Mouse (Mus musculus) G1E (cell line): Measurements from ENCODE around the gene Rbpj. TPM values are rescaled to one million over a fixed set of nuclear protein-coding genes. Genes with fewer than 3 reads are reported as not detected.

ENCODE experiments used
- ATAC-seq: 2 replicates; pipeline ENCODE4 v1.8.0; 2016; ENCODE audit warnings: mild to moderate bottlenecking; ENCODE audit not compliant: insufficient number of reproducible peaks, poor library complexity, low FRiP score, severe bottlenecking; ENCODE audit errors: extremely low read depth
- DNase-seq: peaks from one replicate; pipeline ENCODE4 v3.0.0; 2012; ENCODE audit warnings: low spot score
- H3K27me3 ChIP-seq: 2 replicates; pipeline ENCODE4 v1.6.1; 2012; ENCODE audit warnings: mild to moderate bottlenecking, low read length, inconsistent platforms; ENCODE audit not compliant: insufficient read depth
- H3K36me3 ChIP-seq: replicated peaks from 2 replicates; pipeline ENCODE3; 2012; ENCODE audit warnings: mild to moderate bottlenecking, inconsistent platforms
- H3K4me1 ChIP-seq: 2 replicates; pipeline ENCODE4 v1.6.1; 2012; ENCODE audit warnings: low read depth, low read length, inconsistent platforms, mixed read lengths; ENCODE audit not compliant: insufficient read depth
- H3K4me3 ChIP-seq: 2 replicates; pipeline ENCODE4 v1.5.1; 2012; ENCODE audit warnings: low read depth, mild to moderate bottlenecking, inconsistent platforms, low read length, moderate library complexity, mixed read lengths
- H3K9me3 ChIP-seq: replicated peaks from 2 replicates; pipeline ENCODE4 v1.6.1; 2012; ENCODE audit warnings: inconsistent platforms
- CTCF ChIP-seq: IDR thresholded peaks from 2 replicates; pipeline ENCODE4 v1.5.1; 2012; ENCODE audit warnings: low read depth, low read length, inconsistent platforms, mixed read lengths
- GATA1 ChIP-seq: IDR thresholded peaks from 2 replicates; pipeline ENCODE4 v1.6.1; 2012; ENCODE audit warnings: borderline replicate concordance, low read length, inconsistent platforms, mixed read lengths
- GATA2 ChIP-seq: IDR thresholded peaks from 2 replicates; pipeline ENCODE4 v1.6.1; 2012; ENCODE audit warnings: low read depth, low read length, inconsistent platforms, borderline replicate concordance
- POLR2AphosphoS5 ChIP-seq: IDR thresholded peaks from 2 replicates; pipeline ENCODE4 v1.6.1; 2012; ENCODE audit warnings: low read depth, low read length, inconsistent platforms; ENCODE audit not compliant: insufficient replicate concordance
- TAL1 ChIP-seq: conservative IDR thresholded peaks from 2 replicates; pipeline ENCODE4 v1.6.1; 2012; ENCODE audit warnings: low read depth, low read length, inconsistent platforms, mixed read lengths
- polyA plus RNA-seq: library from polyadenylated mRNA; stranded (reverse); fragments of >175 nt; gene quantifications from 2 replicates; pipeline ENCODE4 v1.2.3, GENCODE M21; 2012
- total RNA-seq, 2 experiments: library from RNA; stranded (forward) in 1 of 2; stranded (reverse) in 1 of 2; fragments of 200-1000 nt in 1 of 2; fragments of >200 nt in 1 of 2; fragmentation: Nextera tagmentation in 1 of 2; gene quantifications; 2 replicates each; pipeline ENCODE4 v1.2.3; 2014 to 2017

Gene Rbpj
- total and polyA plus RNA-seq, 3 experiments, result 5.5 to 33.5 (median 17.2) TPM

- H3K27me3 ChIP-seq, result peaks cover 7% of the 10 kb centered on the region
- DNase-seq (no peak), ATAC-seq (no peak)
- no peaks in the 10 kb centered on the region for H3K4me1 ChIP-seq
- H3K36me3 ChIP-seq, result no peaks in the 10 kb centered on the region
- no peak for TF ChIP-seq GATA1
- TF ChIP-seq GATA2, result no peak
- TF ChIP-seq CTCF, result no peak
- no peak for TF ChIP-seq TAL1
- no peak for TF ChIP-seq POLR2AphosphoS5
- no peaks in the 10 kb centered on the region for H3K9me3 ChIP-seq
- H3K4me3 ChIP-seq, result no peak overlapping the region
Measured at GRCm38 (mm10) chr5:53472485-53472884, 6.5 kb downstream of the Rbpj start.

- no peaks in the 10 kb centered on the region; the same call in 1 of the 2 replicates for H3K27me3 ChIP-seq
- no peak for TF ChIP-seq GATA2
- TF ChIP-seq CTCF, result no peak
- no peak for TF ChIP-seq POLR2AphosphoS5
- TF ChIP-seq TAL1, result no peak
- TF ChIP-seq GATA1, result no peak
- no peaks in the 10 kb centered on the region for H3K9me3 ChIP-seq
- H3K36me3 ChIP-seq, result no peaks in the 10 kb centered on the region
- DNase-seq, result no peak
- H3K4me3 ChIP-seq, result no peak overlapping the region
- H3K4me1 ChIP-seq, result no peaks in the 10 kb centered on the region
- no peak for ATAC-seq
Measured at GRCm38 (mm10) chr5:53479161-53479560, 13.2 kb downstream of the Rbpj start.

- Histone ChIP-seq H3K9me3 (no peaks in the 10 kb centered on the region), H3K36me3 (no peaks in the 10 kb centered on the region), H3K4me3 (no peak overlapping the region), H3K27me3 (no peaks in the 10 kb centered on the region; the same call in 1 of the 2 replicates), H3K4me1 (no peaks in the 10 kb centered on the region)
- DNase-seq (no peak), ATAC-seq (no peak)
- TF ChIP-seq CTCF, result no peak
- no peak for TF ChIP-seq GATA2
- TF ChIP-seq GATA1, result no peak
- TF ChIP-seq POLR2AphosphoS5, result no peak
- TF ChIP-seq TAL1, result no peak
Measured at GRCm38 (mm10) chr5:53479891-53480290, 13.9 kb downstream of the Rbpj start.

GRCm38 (mm10) chr5:53481021-53481420, 15.1 kb downstream of the Rbpj start:
- ATAC-seq (no peak), DNase-seq (no peak)
- no peaks in the 10 kb centered on the region; the same call in 1 of the 2 replicates for H3K27me3 ChIP-seq
- no peaks in the 10 kb centered on the region for H3K4me1 ChIP-seq
- TF ChIP-seq POLR2AphosphoS5, result no peak
- TF ChIP-seq CTCF, result no peak
- no peak for TF ChIP-seq TAL1
- TF ChIP-seq GATA2, result no peak
- no peak for TF ChIP-seq GATA1
- no peaks in the 10 kb centered on the region for H3K36me3 ChIP-seq
- no peaks in the 10 kb centered on the region for H3K9me3 ChIP-seq
- H3K4me3 ChIP-seq, result no peak overlapping the region

GRCm38 (mm10) chr5:53485069-53485628, 19.2 kb downstream of the Rbpj start:
- Histone ChIP-seq H3K27me3 (no peaks in the 10 kb centered on the region; the same call in 1 of the 2 replicates), H3K9me3 (no peaks in the 10 kb centered on the region), H3K4me3 (no peak overlapping the region), H3K4me1 (no peaks in the 10 kb centered on the region), H3K36me3 (no peaks in the 10 kb centered on the region)
- DNase-seq, result no peak
- ATAC-seq, result no peak
- no peak for TF ChIP-seq TAL1
- TF ChIP-seq POLR2AphosphoS5, result no peak
- no peak for TF ChIP-seq CTCF
- no peak for TF ChIP-seq GATA2
- no peak for TF ChIP-seq GATA1

GRCm38 (mm10) chr5:53485934-53486475, 20.1 kb downstream of the Rbpj start:
- H3K4me1 ChIP-seq, result no peaks in the 10 kb centered on the region
- TF ChIP-seq CTCF (no peak), POLR2AphosphoS5 (no peak), TAL1 (no peak), GATA2 (no peak), GATA1 (no peak)
- DNase-seq (no peak), ATAC-seq (no peak)
- no peaks in the 10 kb centered on the region for H3K9me3 ChIP-seq
- peaks cover 2% of the 10 kb centered on the region; the same call in 1 of the 2 replicates for H3K27me3 ChIP-seq
- H3K4me3 ChIP-seq, result no peak overlapping the region
- no peaks in the 10 kb centered on the region for H3K36me3 ChIP-seq
